In the genomic region with DNA sequence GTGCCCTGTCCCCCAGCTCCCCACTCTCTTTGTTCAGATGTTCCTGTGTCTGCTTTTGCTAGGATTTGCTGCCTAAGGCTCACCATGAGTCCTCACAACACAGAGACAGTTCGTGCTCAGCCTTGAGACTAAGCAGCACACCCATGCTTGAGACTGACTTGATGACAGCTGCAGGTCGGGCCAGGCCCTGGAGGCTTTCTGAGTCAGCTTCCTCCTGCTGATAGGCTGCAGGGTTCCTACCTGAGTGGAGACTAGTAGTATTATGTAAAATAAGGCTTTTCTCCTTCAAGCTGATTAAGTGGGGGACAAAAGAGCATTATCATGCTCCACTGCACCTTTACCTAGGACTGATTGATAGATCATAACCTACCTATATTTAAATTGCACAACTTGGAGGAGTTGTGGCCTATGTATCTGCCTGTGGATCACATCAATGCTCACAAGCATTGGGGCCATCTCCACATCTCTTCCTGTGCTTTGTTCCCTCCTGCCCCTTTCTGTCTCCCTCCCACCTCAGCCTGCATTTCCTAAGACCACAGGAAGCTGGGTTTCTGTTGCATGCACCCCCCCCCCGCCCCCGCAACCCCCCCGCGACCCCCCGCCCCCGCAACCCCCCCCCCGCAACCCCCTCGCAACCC, we compare ENCODE assay signal across 12 mouse cellular contexts. TPM values are rescaled to one million over a fixed set of nuclear protein-coding genes. Genes with fewer than 3 reads are reported as not detected.
DNase-seq lines count a peak whose midpoint lies in the region; ATAC-seq lines count a peak whose summit lies in the region.
"Had no signal": no experiment of that assay in that cellular context is flagged by ENCODE, and none has a peak within 500 bp of the region (broad histone marks: within the 10 kb centered on the region; RNA-seq: fewer than 3 reads in every experiment).

No protein-coding gene starts in this region.

- H3K4me2 ChIP-seq in neural tube, embryonic 13.5 days: no peak overlapping the region
- H3K4me2 ChIP-seq in neural tube, embryonic 15.5 days: no peak overlapping the region
- H3K4me2 ChIP-seq: lung, embryonic 14.5 days; midbrain, embryonic 11.5 days had no signal

- H3K4me1 ChIP-seq in heart, embryonic 10.5 days: peaks cover 44% of the 10 kb centered on the region
- H3K4me1 ChIP-seq in neural tube, embryonic 13.5 days (replicated peaks): peaks cover 51% of the 10 kb centered on the region
- H3K4me1 ChIP-seq in neural tube, embryonic 15.5 days: peaks cover 11% of the 10 kb centered on the region; the same call in 1 of the 2 replicates

- 0 out of 2 replicates have a peak, but pooled peaks have one; percentile 6 for ATAC-seq in neural tube, embryonic 13.5 days (ENCODE audit: low read depth)
- ATAC-seq in neural tube, embryonic 15.5 days (ENCODE audit: low FRiP score): no peak
- ATAC-seq: hindbrain, embryonic 16.5 days had no signal

- H3K27ac ChIP-seq in heart, embryonic 10.5 days: no peak overlapping the region
- no peak overlapping the region for H3K27ac ChIP-seq in neural tube, embryonic 13.5 days (replicated peaks)
- no peak overlapping the region for H3K27ac ChIP-seq in neural tube, embryonic 15.5 days (replicated peaks)
- H3K27ac ChIP-seq: layer of hippocampus, adult 2 months had no signal

- H3K4me3 ChIP-seq in heart, embryonic 10.5 days: no peak overlapping the region
- no peak overlapping the region for H3K4me3 ChIP-seq in neural tube, embryonic 13.5 days
- H3K4me3 ChIP-seq in neural tube, embryonic 15.5 days (replicated peaks): no peak overlapping the region
- H3K4me3 ChIP-seq: layer of hippocampus, adult 2 months had no signal

- peak; percentile 91 for DNase-seq in heart, embryonic 10.5 days (ENCODE audit: low spot score)
- DNase-seq in heart, adult 18-20 months: no peak
- peak; percentile 73 for DNase-seq in R1 (ENCODE audit: low read depth, low spot score)
- DNase-seq in thymus, postnatal 14 days: peak; percentile 48
- DNase-seq in left cerebral cortex, postnatal 36 days (ENCODE audit: low spot score in 2 of 2): no peak
- DNase-seq in kidney, postnatal 14 days: no peak
- DNase-seq: lung, embryonic 14.5 days had no signal

- intact Hi-C loops in left cerebral cortex, postnatal 36 days (cut with DNase I): no loop called here

- H3K9me3 ChIP-seq in heart, embryonic 10.5 days: no peaks in the 10 kb centered on the region
- no peaks in the 10 kb centered on the region for H3K9me3 ChIP-seq in neural tube, embryonic 13.5 days
- H3K9me3 ChIP-seq in neural tube, embryonic 15.5 days (replicated peaks): no peaks in the 10 kb centered on the region

- H3K9ac ChIP-seq in neural tube, embryonic 13.5 days: no peak overlapping the region
- H3K9ac ChIP-seq in neural tube, embryonic 15.5 days (replicated peaks): no peak overlapping the region
- H3K9ac ChIP-seq: lung, embryonic 14.5 days had no signal

- WGBS in heart, embryonic 10.5 days: 3% methylated on average over 6 of the region's 10 CpGs
- 18% methylated on average over 5 of the region's 10 CpGs for WGBS in neural tube, embryonic 13.5 days
- 23% methylated on average over 2 of the region's 10 CpGs for WGBS in neural tube, embryonic 15.5 days

- peaks cover 60% of the 10 kb centered on the region for H3K27me3 ChIP-seq in heart, embryonic 10.5 days (ENCODE audit: insufficient read depth, poor library complexity, severe bottlenecking)
- no peaks in the 10 kb centered on the region for H3K27me3 ChIP-seq in neural tube, embryonic 13.5 days
- no peaks in the 10 kb centered on the region for H3K27me3 ChIP-seq in neural tube, embryonic 15.5 days (replicated peaks)

- H3K36me3 ChIP-seq in heart, embryonic 10.5 days: peaks cover 10% of the 10 kb centered on the region
- H3K36me3 ChIP-seq in neural tube, embryonic 13.5 days: peaks cover 15% of the 10 kb centered on the region
- H3K36me3 ChIP-seq in neural tube, embryonic 15.5 days: peaks cover 7% of the 10 kb centered on the region; the same call in 1 of the 2 replicates

RNA-seq across cellular contexts. Expression of gene St6gal1, which starts 37.7 kb away (rescaled TPM):
- 11.2 and 18.0 TPM in 2 replicates for polyA plus RNA-seq in heart, embryonic 10.5 days (2016; fragmentation: Nextera tagmentation; extraction: Ambion mirVana)
- 1 to 10 TPM; 7.2 to 9.7 TPM for total RNA-seq in heart, adult 18-20 months (2021)
- 34.7 and 40.6 TPM in 2 replicates for polyA plus RNA-seq in neural tube, embryonic 13.5 days (2015; fragmentation: Nextera tagmentation; extraction: Ambion mirVana)
- 19.3 and 21.1 TPM in 2 replicates for polyA plus RNA-seq in neural tube, embryonic 15.5 days (2015; fragmentation: Nextera tagmentation; extraction: Ambion mirVana)
- 10 to 100 TPM; 15.5 to 17.3 TPM for total RNA-seq in left cerebral cortex, postnatal 36 days (2021)

Comparison
In these comparisons a context has a peak if more than half of its experiments do, and no peak if none do; other contexts are left out.
1. DNase-seq: peak in heart, embryonic 10.5 days (single experiment), R1 (single experiment) and thymus, postnatal 14 days (single experiment); none in heart, adult 18-20 months (0 of 2), left cerebral cortex, postnatal 36 days (0 of 2) and kidney, postnatal 14 days (single experiment).